Mouse (Mus musculus) stomach, postnatal 0 days (tissue): ENCODE measurements at regions not wholly inside any gene's neighbourhood (a gene's known extent, or its start where the extent isn't known, plus 50 kb on each side); places are given as distances from the start of the nearest gene placed in this dataset.

ENCODE experiments used
- ATAC-seq: fragments of 200-750 bp; cut with Nextera tagmentation; 2 replicates; pipeline ENCODE4 v1.8.0; 2017; ENCODE audit not compliant: low FRiP score, low TSS enrichment
- DNase-seq: peaks from one replicate; pipeline ENCODE4 v3.0.0-alpha.2; 2016; ENCODE audit warnings: low spot score
- H3K27ac ChIP-seq: fragments of 300-500 bp; sonication (generic); replicated peaks from 2 replicates; pipeline ENCODE4 v1.5.1; 2014; ENCODE audit warnings: mild to moderate bottlenecking, control low read depth
- H3K27me3 ChIP-seq: fragments of 300-500 bp; sonication (generic); 2 replicates; pipeline ENCODE4 v1.6.1; 2014; ENCODE audit warnings: low read length; ENCODE audit not compliant: control insufficient read depth, insufficient read depth
- H3K36me3 ChIP-seq: fragments of 300-500 bp; sonication (generic); 2 replicates; pipeline ENCODE4 v1.6.1; 2014; ENCODE audit warnings: low read length, mixed read lengths; ENCODE audit not compliant: control insufficient read depth, insufficient read depth
- H3K4me1 ChIP-seq: fragments of 300-500 bp; sonication (generic); replicated peaks from 2 replicates; pipeline ENCODE4 v1.6.1; 2014; ENCODE audit warnings: antibody characterized with exemption; ENCODE audit not compliant: control insufficient read depth, insufficient read depth
- H3K4me2 ChIP-seq: fragments of 300-500 bp; sonication (generic); replicated peaks from 2 replicates; pipeline ENCODE4 v1.6.1; 2014; ENCODE audit warnings: low read depth, mild to moderate bottlenecking, control low read depth, moderate library complexity
- H3K4me3 ChIP-seq: fragments of 300-500 bp; sonication (generic); 2 replicates; pipeline ENCODE4 v1.5.1; 2014; ENCODE audit warnings: low read depth, low read length, control low read depth
- H3K9ac ChIP-seq: fragments of 300-500 bp; sonication (generic); 2 replicates; pipeline ENCODE4 v1.6.1; 2014; ENCODE audit warnings: mild to moderate bottlenecking, low read length, control low read depth, mixed read lengths
- H3K9me3 ChIP-seq: fragments of 300-500 bp; sonication (generic); 2 replicates; pipeline ENCODE4 v1.6.1; 2016; ENCODE audit warnings: low read length; ENCODE audit not compliant: control insufficient read depth
- CTCF ChIP-seq: IDR thresholded peaks from 2 replicates; pipeline ENCODE4 v1.5.1; 2016; ENCODE audit warnings: antibody characterized with exemption, low read depth, mild to moderate bottlenecking, moderate library complexity
- EP300 ChIP-seq: optimal IDR thresholded peaks from 2 replicates; pipeline ENCODE3; 2016; ENCODE audit warnings: antibody characterized with exemption
- WGBS: fragments of 180-500 bp; shearing (Covaris S2); extraction: QIAGEN DNeasy Blood & Tissue Kit; methylation state at CpG from one replicate; pipeline ENCODE4 v1.1.7; 2014; 5-methylcytosine and 5-hydroxymethylcytosine counted together

GRCm38 (mm10) chr19:30289721-30290120 lies 57.0 kb downstream of the Mbl2 start:
- no peak overlapping the region for H3K27ac ChIP-seq
- ATAC-seq (no peak), DNase-seq (no peak)
- H3K4me2 ChIP-seq = no peak overlapping the region
- no peaks in the 10 kb centered on the region for H3K4me1 ChIP-seq
- no peak overlapping the region for H3K4me3 ChIP-seq
- H3K27me3 ChIP-seq = no peaks in the 10 kb centered on the region
- no peak for TF ChIP-seq EP300
- TF ChIP-seq CTCF = no peak
- H3K36me3 ChIP-seq = no peaks in the 10 kb centered on the region
- WGBS = 59% methylated on average over 4 of the region's 4 CpGs
- no peaks in the 10 kb centered on the region for H3K9me3 ChIP-seq
- no peak overlapping the region for H3K9ac ChIP-seq

- Histone ChIP-seq H3K36me3 (no peaks in the 10 kb centered on the region), H3K9me3 (no peaks in the 10 kb centered on the region), H3K9ac (no peak overlapping the region), H3K27me3 (no peaks in the 10 kb centered on the region), H3K4me3 (no peak overlapping the region), H3K4me1 (no peaks in the 10 kb centered on the region), H3K27ac (no peak overlapping the region), H3K4me2 (peak overlapping the region; percentile 25; the same call in 1 of the 2 replicates)
- WGBS = 31% methylated on average over 15 of the region's 15 CpGs
- no peak for DNase-seq
- TF ChIP-seq EP300 (no peak), CTCF (peak; percentile 70)
- ATAC-seq = no peak
These were observed 62.5 kb downstream of the Mbl2 start for GRCm38 (mm10) chr19:30295263-30295704.

DNA sequence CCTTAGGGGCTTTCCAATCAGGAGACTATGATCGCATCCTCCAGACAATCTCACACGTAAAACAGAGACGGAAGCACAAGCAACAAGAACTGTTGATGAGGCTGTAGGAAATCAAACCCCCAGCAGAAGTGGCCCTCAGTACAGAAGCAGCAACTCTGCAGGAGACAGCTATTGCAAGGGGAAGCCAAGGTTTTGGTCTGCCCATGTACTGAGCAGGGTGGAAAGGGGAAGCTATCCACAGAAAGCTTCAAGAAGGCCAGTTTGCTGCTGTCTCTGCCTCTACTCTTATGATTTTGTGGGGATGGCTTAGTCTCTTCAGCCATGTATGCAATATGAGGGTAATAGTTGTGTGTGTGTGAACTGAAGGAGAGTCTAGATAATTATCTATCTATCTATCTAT lies 63.3 kb downstream of the Mbl2 start:
- Histone ChIP-seq H3K4me2 (no peak overlapping the region), H3K4me1 (no peaks in the 10 kb centered on the region), H3K27ac (no peak overlapping the region), H3K4me3 (no peak overlapping the region), H3K9ac (no peak overlapping the region), H3K9me3 (no peaks in the 10 kb centered on the region), H3K27me3 (no peaks in the 10 kb centered on the region), H3K36me3 (no peaks in the 10 kb centered on the region)
- TF ChIP-seq CTCF (no peak), EP300 (no peak)
- WGBS = 84% methylated on average over 3 of the region's 3 CpGs
- ATAC-seq (no peak), DNase-seq (no peak)

- Histone ChIP-seq H3K36me3 (no peaks in the 10 kb centered on the region), H3K9me3 (no peaks in the 10 kb centered on the region), H3K4me2 (no peak overlapping the region), H3K9ac (no peak overlapping the region), H3K27ac (no peak overlapping the region), H3K4me3 (no peak overlapping the region), H3K27me3 (no peaks in the 10 kb centered on the region), H3K4me1 (no peaks in the 10 kb centered on the region)
- TF ChIP-seq CTCF (no peak), EP300 (no peak)
- DNase-seq = no peak
- ATAC-seq = no peak
- WGBS = 70% methylated on average over 3 of the region's 3 CpGs
These were observed 66.8 kb downstream of the Mbl2 start for GRCm38 (mm10) chr19:30299536-30299935.

GRCm38 (mm10) chr19:30302281-30302680 lies 69.5 kb downstream of the Mbl2 start:
- TF ChIP-seq CTCF (peak; percentile 52), EP300 (no peak)
- 79% methylated on average over 4 of the region's 4 CpGs for WGBS
- H3K4me1 ChIP-seq = no peaks in the 10 kb centered on the region
- no peak for DNase-seq
- ATAC-seq = no peak
- H3K9ac ChIP-seq = no peak overlapping the region
- no peaks in the 10 kb centered on the region for H3K27me3 ChIP-seq
- no peaks in the 10 kb centered on the region for H3K36me3 ChIP-seq
- no peak overlapping the region for H3K4me2 ChIP-seq
- no peak overlapping the region for H3K27ac ChIP-seq
- no peaks in the 10 kb centered on the region for H3K9me3 ChIP-seq
- H3K4me3 ChIP-seq = no peak overlapping the region

DNA sequence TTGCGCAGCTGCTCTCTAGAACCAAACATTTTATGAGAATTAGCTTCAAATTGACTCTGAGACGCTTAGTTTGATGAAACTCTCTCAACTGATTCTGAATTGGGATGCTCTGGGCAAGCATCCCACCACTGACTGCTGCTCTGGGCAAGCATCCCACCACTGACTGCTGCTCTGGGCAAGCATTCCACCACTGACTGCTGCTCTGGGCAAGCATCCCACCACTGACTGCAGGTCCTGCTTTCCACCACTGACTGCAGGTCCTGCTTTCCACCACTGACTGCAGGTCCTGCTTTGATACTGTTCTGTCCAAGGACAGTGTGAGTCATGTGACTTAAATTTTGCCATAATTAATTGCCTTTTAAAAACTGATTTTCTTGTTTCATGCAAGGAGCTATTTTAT lies 73.6 kb downstream of the Mbl2 start:
- H3K4me1 ChIP-seq = no peaks in the 10 kb centered on the region
- TF ChIP-seq CTCF = no peak
- no peak for TF ChIP-seq EP300
- DNase-seq (no peak), ATAC-seq (no peak)
- no peaks in the 10 kb centered on the region for H3K27me3 ChIP-seq
- WGBS = 84% methylated on average over 2 of the region's 2 CpGs
- no peak overlapping the region for H3K4me2 ChIP-seq
- no peaks in the 10 kb centered on the region for H3K36me3 ChIP-seq
- H3K9ac ChIP-seq = no peak overlapping the region
- no peak overlapping the region for H3K4me3 ChIP-seq
- H3K9me3 ChIP-seq = no peaks in the 10 kb centered on the region
- no peak overlapping the region for H3K27ac ChIP-seq
